Mouse (Mus musculus) neutrophil, adult 65 days (primary cell): ENCODE results near the gene Obox2. TPM values are rescaled to one million over a fixed set of nuclear protein-coding genes. Genes with fewer than 3 reads are reported as not detected.

Source experiments
- total RNA-seq: library from RNA; stranded (reverse); gene quantifications from 2 replicates; pipeline ENCODE4 v1.2.4, GENCODE M21; 2023

Obox2 gene
- total RNA-seq: not detected in 2 replicates

GRCm38 (mm10) chr7:15388421-15388998 is at the start of gene Obox2, which contains the start of gene Obox1:
Obox2 (plus strand) TSS chr7:15388721.
Obox1 (plus strand) TSS chr7:15388948.

Other genes starting within 250 kb of the Obox2 start
- gene Obox1, start 227 bp downstream of the Obox2 start, total RNA-seq: not detected in 2 replicates